Mouse (Mus musculus): ENCODE measurements around the gene Gstt2.

Gene Gstt2

GRCm38 (mm10) chr10:75827668-75828360 is 9.4 kb downstream of the Gstt2 start:
- no peak for ATAC-seq (ENCODE audit: low TSS enrichment)

GRCm38 (mm10) chr10:75824530-75824929 is 12.7 kb downstream of the Gstt2 start:
- ATAC-seq (ENCODE audit: low TSS enrichment) = no peak

- ATAC-seq (ENCODE audit: low TSS enrichment) = no peak
These were observed 13.4 kb downstream of the Gstt2 start for GRCm38 (mm10) chr10:75823782-75824181.

- no peak for ATAC-seq (ENCODE audit: low TSS enrichment)
These were observed 14.8 kb downstream of the Gstt2 start, which contains the start of gene Gstt4 for GRCm38 (mm10) chr10:75822443-75822842. Gene Gstt4, minus strand, starts transcription at chr10:75822543.

GRCm38 (mm10) chr10:75819882-75820281 is 17.3 kb downstream of the Gstt2 start:
- no peak for ATAC-seq (ENCODE audit: low TSS enrichment)

- no peak for ATAC-seq (ENCODE audit: low TSS enrichment)
These were observed 18.6 kb downstream of the Gstt2 start for GRCm38 (mm10) chr10:75818641-75819040.

- ATAC-seq (ENCODE audit: low TSS enrichment) = no peak
These were observed 33.0 kb downstream of the Gstt2 start for GRCm38 (mm10) chr10:75804217-75804616.

GRCm38 (mm10) chr10:75798176-75798696 is 39.0 kb downstream of the Gstt2 start, which contains the start of gene Gstt1:
Gene Gstt1, minus strand, starts transcription at chr10:75798584.
- ATAC-seq (ENCODE audit: low TSS enrichment) = peak; percentile 69

- ATAC-seq (ENCODE audit: low TSS enrichment) = peak; percentile 87
These were observed 39.5 kb downstream of the Gstt2 start for GRCm38 (mm10) chr10:75797619-75798175.

GRCm38 (mm10) chr10:75796731-75797516 is 40.3 kb downstream of the Gstt2 start:
- no peak for ATAC-seq (ENCODE audit: low TSS enrichment)

GRCm38 (mm10) chr10:75794880-75795279 is 42.3 kb downstream of the Gstt2 start:
- ATAC-seq (ENCODE audit: low TSS enrichment) = no peak

GRCm38 (mm10) chr10:75790773-75791172 is 46.5 kb downstream of the Gstt2 start:
- ATAC-seq (ENCODE audit: low TSS enrichment) = no peak

GRCm38 (mm10) chr10:75789841-75790240 is 47.4 kb downstream of the Gstt2 start:
- ATAC-seq (ENCODE audit: low TSS enrichment) = no peak

- ATAC-seq (ENCODE audit: low TSS enrichment) = no peak
These were observed 48.0 kb downstream of the Gstt2 start for GRCm38 (mm10) chr10:75789081-75789735.

- ATAC-seq (ENCODE audit: low TSS enrichment) = peak; percentile 98
These were observed 48.9 kb downstream of the Gstt2 start for GRCm38 (mm10) chr10:75788277-75788676.

GRCm38 (mm10) chr10:75785442-75785841 is 51.8 kb downstream of the Gstt2 start:
- ATAC-seq (ENCODE audit: low TSS enrichment) = no peak
